Mouse (Mus musculus): Measurements from ENCODE around the gene Ltbp1. TPM values are rescaled to one million over a fixed set of nuclear protein-coding genes. Genes with fewer than 3 reads are reported as not detected.

Ltbp1 gene
- total RNA-seq, 2 experiments from 2014 or later = 6.2 to 6.5 TPM

DNA sequence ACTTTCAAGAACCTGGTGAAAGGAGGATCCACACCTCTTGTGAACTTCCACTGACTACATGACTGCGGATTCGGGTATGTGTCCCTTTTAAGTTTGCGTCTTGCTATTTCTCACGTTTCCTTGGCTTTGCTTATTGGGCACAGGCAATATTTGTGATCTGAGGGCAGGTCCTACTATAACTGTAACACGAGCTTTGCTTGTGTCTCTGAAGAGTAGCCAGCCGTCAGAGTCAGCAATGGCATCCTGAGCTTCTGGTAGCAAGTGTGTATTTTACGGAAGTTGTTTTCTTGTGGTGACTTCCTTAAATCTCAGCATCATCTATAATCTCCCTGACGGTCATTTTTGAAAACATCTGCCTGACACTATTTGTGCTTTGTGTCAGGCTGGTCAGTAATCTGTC lies 430.7 kb downstream of the Ltbp1 start:
- intact Hi-C loops (cut with DNase I) = no loop called here
- DNase-seq (ENCODE audit: extremely low spot score in 1 of 2, low spot score in 2 of 2) = no peak

- DNase-seq (ENCODE audit: extremely low spot score in 1 of 2, low spot score in 2 of 2) = no peak
- intact Hi-C loops (cut with DNase I) = no loop called here
These were observed 431.5 kb downstream of the Ltbp1 start for GRCm38 (mm10) chr17:75436819-75437218.

DNA sequence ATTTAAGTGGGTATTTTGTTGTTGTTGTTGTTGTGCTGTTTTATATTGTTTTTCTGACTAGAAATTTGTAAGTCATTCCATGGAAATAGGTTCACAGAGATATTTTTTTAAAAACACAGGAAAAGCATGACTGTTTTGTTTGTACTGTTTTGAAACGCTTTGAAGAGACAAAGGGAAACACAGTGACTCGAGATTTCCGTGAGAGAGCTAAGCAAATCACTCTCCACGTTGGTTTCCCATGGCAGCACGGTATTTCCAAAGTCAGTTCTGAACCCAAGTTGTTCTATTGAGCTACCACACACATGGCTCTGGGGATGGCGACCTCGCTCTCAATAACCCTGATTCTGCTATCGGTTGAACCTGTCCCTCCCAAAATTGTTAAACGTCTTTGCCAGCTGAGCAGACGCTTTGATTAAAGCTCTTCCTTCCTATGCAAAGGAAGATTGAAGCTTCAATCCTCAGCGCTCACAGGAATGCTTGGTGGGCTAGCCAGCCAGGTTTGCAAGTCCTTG lies 431.9 kb downstream of the Ltbp1 start:
- no peak for DNase-seq (ENCODE audit: extremely low spot score in 1 of 2, low spot score in 2 of 2)
- intact Hi-C loops (cut with DNase I) = no loop called here

GRCm38 (mm10) chr17:75438162-75438561 lies 432.8 kb downstream of the Ltbp1 start:
- DNase-seq (ENCODE audit: extremely low spot score in 1 of 2, low spot score in 2 of 2) = no peak
- intact Hi-C loops (cut with DNase I) = no loop called here

DNA sequence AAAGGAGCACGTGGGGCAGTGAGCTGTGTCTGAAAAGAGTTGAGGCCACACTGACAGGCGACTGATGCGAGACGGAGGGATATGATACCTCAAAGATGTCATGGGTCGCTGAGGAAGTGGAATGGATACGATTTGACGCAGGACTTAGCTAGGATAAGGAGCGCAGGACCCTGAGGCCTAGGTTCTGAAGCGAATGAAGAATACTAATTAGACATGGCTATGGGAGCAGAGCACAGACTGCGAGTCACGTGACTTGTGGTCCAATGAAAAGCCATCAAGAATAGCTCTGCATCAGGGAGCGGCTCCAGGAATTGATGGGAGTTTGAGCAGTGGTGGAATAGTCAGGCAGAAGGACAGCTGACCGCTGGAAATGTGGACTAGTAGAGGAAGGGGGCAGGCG lies 433.7 kb downstream of the Ltbp1 start:
- intact Hi-C loops (cut with DNase I) = no loop called here

DNA sequence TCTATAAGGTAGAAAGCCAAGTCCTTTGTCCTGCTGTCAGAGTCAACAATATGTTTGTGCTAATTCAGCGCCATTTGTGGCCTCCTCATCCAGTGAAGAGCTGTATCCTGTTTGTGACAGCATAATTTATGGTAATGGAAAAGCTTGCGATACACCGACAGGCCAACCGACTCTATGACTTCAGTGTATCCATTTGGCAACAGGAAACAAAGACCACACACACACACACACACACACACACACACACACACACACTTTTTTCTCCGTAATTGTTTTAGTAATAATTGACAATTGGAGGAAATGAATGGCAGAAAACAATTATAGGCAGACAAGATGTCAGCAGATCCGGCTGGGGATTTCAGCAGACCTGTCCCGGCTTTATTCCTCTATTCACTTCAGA lies 435.3 kb downstream of the Ltbp1 start:
- intact Hi-C loops (cut with DNase I) = no loop called here
- no peak for DNase-seq (ENCODE audit: extremely low spot score in 1 of 2, low spot score in 2 of 2)

More for the DNA sequence above, 433.7 kb downstream of the Ltbp1 start:
- DNase-seq (ENCODE audit: extremely low spot score in 1 of 2, low spot score in 2 of 2) = no peak

GRCm38 (mm10) chr17:75441260-75441830 lies 436.0 kb downstream of the Ltbp1 start:
- intact Hi-C loops (cut with DNase I) = no loop called here
- DNase-seq (ENCODE audit: extremely low spot score in 1 of 2, low spot score in 2 of 2) = no peak

All from left cerebral cortex, postnatal 10 days (tissue).